Mouse (Mus musculus) MEL-GATA-1-ER (cell line): Measurements from ENCODE around the gene Tnik.

Experiments
- DNase-seq: peaks from one replicate; pipeline ENCODE4 v3.0.0-alpha.2; 2012; ENCODE audit warnings: low read depth; ENCODE audit errors: extremely low read depth

Tnik gene

GRCm38 (mm10) chr3:28593922-28594321, 330.9 kb downstream of the Tnik start:
- DNase-seq = no peak

GRCm38 (mm10) chr3:28599476-28599875, 336.5 kb downstream of the Tnik start:
- no peak for DNase-seq

GRCm38 (mm10) chr3:28606741-28607140, 343.7 kb downstream of the Tnik start:
- no peak for DNase-seq

GRCm38 (mm10) chr3:28612330-28612729, 349.3 kb downstream of the Tnik start:
- DNase-seq = no peak

- no peak for DNase-seq
Observed at GRCm38 (mm10) chr3:28616386-28616785, 353.4 kb downstream of the Tnik start.

GRCm38 (mm10) chr3:28617008-28617627, 354.1 kb downstream of the Tnik start:
- no peak for DNase-seq

- no peak for DNase-seq
Observed at GRCm38 (mm10) chr3:28621792-28622191, 358.8 kb downstream of the Tnik start.

- DNase-seq = no peak
Observed at GRCm38 (mm10) chr3:28626816-28627215, 363.8 kb downstream of the Tnik start.

GRCm38 (mm10) chr3:28636778-28637177, 373.8 kb downstream of the Tnik start:
- no peak for DNase-seq

- no peak for DNase-seq
Observed at GRCm38 (mm10) chr3:28638957-28639356, 375.9 kb downstream of the Tnik start.

- DNase-seq = no peak
Observed at GRCm38 (mm10) chr3:28643252-28643947, 380.4 kb downstream of the Tnik start.

- no peak for DNase-seq
Observed at GRCm38 (mm10) chr3:28652574-28652973, 389.6 kb downstream of the Tnik start.

- no peak for DNase-seq
Observed at GRCm38 (mm10) chr3:28653043-28653442, 390.0 kb downstream of the Tnik start.

- DNase-seq = no peak
Observed at GRCm38 (mm10) chr3:28654740-28655139, 391.7 kb downstream of the Tnik start.

GRCm38 (mm10) chr3:28658349-28658748, 395.3 kb downstream of the Tnik start:
- no peak for DNase-seq

- no peak for DNase-seq
Observed at GRCm38 (mm10) chr3:28680851-28681250, 417.8 kb downstream of the Tnik start.

- DNase-seq = no peak
Observed at GRCm38 (mm10) chr3:28681866-28682265, 418.9 kb downstream of the Tnik start.

GRCm38 (mm10) chr3:28682411-28682810, 419.4 kb downstream of the Tnik start:
- DNase-seq = no peak

GRCm38 (mm10) chr3:28685510-28685909, 422.5 kb downstream of the Tnik start:
- DNase-seq = no peak

GRCm38 (mm10) chr3:28694811-28695210, 431.8 kb downstream of the Tnik start:
- DNase-seq = no peak

- DNase-seq = no peak
Observed at GRCm38 (mm10) chr3:28695608-28696007, 432.6 kb downstream of the Tnik start.

- no peak for DNase-seq
Observed at GRCm38 (mm10) chr3:28696162-28696561, 433.1 kb downstream of the Tnik start.

- no peak for DNase-seq
Observed at GRCm38 (mm10) chr3:28697797-28698196, 434.8 kb downstream of the Tnik start, which contains the start of gene Slc2a2. Gene Slc2a2 (plus strand): TSS chr3:28697903.
